Mouse (Mus musculus): Measurements from ENCODE around the gene Nos1.

Nos1 gene

GRCm38 (mm10) chr5:117894050-117894449, 113.2 kb downstream of the Nos1 start:
- DNase-seq (ENCODE audit: low read depth in 2 of 2, low spot score in 2 of 2) = no peak

- DNase-seq (ENCODE audit: low read depth in 2 of 2, low spot score in 2 of 2) = no peak
Measured at GRCm38 (mm10) chr5:117898055-117898806, 117.4 kb downstream of the Nos1 start.

DNA sequence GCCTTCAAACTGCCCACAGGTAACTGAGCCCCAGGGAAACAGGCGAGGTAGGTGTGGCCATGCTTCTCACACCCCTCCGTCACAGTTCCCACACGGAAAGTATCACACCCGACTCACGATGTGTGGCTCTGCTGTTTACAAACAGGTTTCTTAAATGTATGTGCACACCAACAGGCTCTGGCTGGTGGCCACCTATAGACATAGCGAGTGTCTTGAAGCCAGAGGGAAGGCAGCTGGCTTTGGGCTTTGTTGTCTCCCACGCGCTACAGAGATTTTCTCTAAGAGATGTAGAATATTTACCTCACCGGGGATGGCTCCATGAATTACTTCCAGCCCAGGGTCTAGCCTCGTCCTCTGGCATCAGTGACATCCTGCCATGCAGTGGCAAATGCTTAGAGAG, 118.5 kb downstream of the Nos1 start:
- no peak for DNase-seq (ENCODE audit: low read depth in 2 of 2, low spot score in 2 of 2)

DNA sequence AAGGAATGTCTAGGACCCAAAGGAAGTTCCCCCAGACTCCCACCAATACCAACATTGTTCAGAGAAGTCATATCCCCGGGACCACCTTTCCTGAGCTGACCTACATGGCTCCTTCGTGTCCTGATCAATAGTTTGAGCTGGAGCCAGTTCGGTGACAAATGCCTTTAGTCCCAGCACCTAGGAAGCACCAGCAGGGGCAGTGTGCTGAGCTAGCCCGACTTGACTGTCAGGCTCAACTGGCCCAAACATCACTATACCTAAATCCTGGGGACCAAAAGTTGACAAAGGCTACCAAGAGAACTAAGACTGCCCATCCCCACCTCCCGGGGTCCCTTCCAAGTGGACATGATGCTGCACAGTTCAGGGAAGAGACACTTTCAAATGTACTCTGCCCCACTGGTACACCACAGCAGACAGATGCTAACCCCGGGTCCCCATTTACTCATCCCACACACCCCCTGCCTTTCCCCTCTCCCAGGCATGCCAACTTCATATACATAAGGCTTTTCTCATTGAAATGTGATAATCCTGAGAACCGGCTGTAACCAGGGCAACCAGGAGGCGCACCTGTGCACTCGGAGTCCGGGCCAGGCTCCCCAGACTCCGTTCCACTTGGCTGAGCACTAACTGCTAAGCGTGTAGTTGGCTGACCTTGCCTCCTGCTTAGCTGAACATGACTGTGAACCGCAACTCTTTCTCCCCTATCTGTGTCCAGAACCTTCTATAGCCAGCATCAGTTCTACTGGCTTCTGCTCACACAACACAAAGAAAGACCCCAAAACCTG, 120.3 kb downstream of the Nos1 start:
- no peak for DNase-seq (ENCODE audit: low read depth in 2 of 2, low spot score in 2 of 2)

- DNase-seq (ENCODE audit: low read depth in 2 of 2, low spot score in 2 of 2) = no peak
Measured at GRCm38 (mm10) chr5:117903534-117903933, 122.7 kb downstream of the Nos1 start.

DNA sequence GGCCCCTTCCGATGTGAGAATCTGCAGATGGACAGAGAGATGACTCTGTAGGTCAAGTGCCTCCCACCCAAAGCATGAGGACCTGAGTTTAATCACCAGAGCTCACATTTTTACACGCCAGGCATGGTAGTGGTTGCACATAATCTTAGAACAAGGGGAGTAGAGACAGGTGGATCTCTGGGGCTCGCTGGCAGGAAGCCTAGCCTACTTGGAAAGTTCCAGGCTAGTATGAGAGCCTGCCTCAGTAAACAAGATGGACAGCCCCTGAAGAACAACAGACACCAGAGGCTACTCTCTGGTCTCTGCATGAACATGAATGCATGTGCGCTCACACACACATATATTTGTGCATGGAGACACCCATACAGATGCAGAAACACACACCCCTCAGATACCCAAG, 124.9 kb downstream of the Nos1 start:
- DNase-seq (ENCODE audit: low read depth in 2 of 2, low spot score in 2 of 2) = no peak

GRCm38 (mm10) chr5:117909524-117909923, 128.7 kb downstream of the Nos1 start:
- DNase-seq (ENCODE audit: low read depth in 2 of 2, low spot score in 2 of 2) = no peak

DNA sequence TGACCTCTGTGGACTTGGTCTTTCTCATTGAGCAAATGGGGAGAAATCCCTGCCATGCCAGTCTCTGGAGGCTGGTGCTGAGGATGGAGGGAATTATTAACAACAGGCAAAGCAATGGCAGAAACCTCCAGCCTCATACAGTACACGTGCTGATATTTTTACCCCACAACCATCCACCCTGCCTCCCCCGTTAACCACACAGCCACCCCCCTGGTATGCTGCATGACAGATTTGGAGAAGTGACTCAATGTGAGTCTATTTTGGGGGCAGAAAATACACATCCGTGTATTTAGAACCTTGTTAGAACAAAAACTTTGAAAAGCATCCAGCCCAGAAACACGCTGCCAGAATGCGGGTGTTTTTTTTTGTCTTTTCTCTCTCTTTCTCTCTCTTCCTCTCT, 135.5 kb downstream of the Nos1 start:
- no peak for DNase-seq (ENCODE audit: low read depth in 2 of 2, low spot score in 2 of 2)

- no peak for DNase-seq (ENCODE audit: low read depth in 2 of 2, low spot score in 2 of 2)
Measured at GRCm38 (mm10) chr5:117916906-117917305, 136.1 kb downstream of the Nos1 start.

- no peak for DNase-seq (ENCODE audit: low read depth in 2 of 2, low spot score in 2 of 2)
Measured at GRCm38 (mm10) chr5:117921786-117922528, 141.1 kb downstream of the Nos1 start.

GRCm38 (mm10) chr5:117923688-117924087, 142.9 kb downstream of the Nos1 start:
- DNase-seq (ENCODE audit: low read depth in 2 of 2, low spot score in 2 of 2) = no peak

- no peak for DNase-seq (ENCODE audit: low read depth in 2 of 2, low spot score in 2 of 2)
Measured at GRCm38 (mm10) chr5:117928553-117928952, 147.7 kb downstream of the Nos1 start.

- DNase-seq (ENCODE audit: low read depth in 2 of 2, low spot score in 2 of 2) = no peak
Measured at GRCm38 (mm10) chr5:117932222-117932621, 151.4 kb downstream of the Nos1 start.

- DNase-seq (ENCODE audit: low read depth in 2 of 2, low spot score in 2 of 2) = peak; percentile 63 to 64
Measured at GRCm38 (mm10) chr5:117932862-117933261, 152.0 kb downstream of the Nos1 start.

DNA sequence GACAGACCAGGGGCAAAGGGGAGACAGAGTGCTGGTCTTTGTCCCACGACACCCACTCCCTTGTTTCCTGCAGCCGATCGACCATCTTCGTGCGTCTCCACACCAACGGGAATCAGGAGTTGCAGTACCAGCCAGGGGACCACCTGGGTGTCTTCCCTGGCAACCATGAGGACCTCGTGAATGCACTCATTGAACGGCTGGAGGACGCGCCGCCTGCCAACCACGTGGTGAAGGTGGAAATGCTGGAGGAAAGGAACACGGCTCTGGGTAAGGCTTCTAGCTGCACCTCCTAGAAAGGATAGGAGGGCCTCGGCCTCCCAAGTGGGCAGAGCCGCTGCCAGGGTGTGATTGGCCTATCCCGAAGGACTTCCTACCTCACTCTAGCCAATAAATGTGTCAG, 155.5 kb downstream of the Nos1 start:
- no peak for DNase-seq (ENCODE audit: low read depth in 2 of 2, low spot score in 2 of 2)

GRCm38 (mm10) chr5:117937186-117937585, 156.4 kb downstream of the Nos1 start:
- no peak for DNase-seq (ENCODE audit: low read depth in 2 of 2, low spot score in 2 of 2)

GRCm38 (mm10) chr5:117938182-117938581, 157.3 kb downstream of the Nos1 start:
- DNase-seq (ENCODE audit: low read depth in 2 of 2, low spot score in 2 of 2) = peak; percentile 62 to 72

DNA sequence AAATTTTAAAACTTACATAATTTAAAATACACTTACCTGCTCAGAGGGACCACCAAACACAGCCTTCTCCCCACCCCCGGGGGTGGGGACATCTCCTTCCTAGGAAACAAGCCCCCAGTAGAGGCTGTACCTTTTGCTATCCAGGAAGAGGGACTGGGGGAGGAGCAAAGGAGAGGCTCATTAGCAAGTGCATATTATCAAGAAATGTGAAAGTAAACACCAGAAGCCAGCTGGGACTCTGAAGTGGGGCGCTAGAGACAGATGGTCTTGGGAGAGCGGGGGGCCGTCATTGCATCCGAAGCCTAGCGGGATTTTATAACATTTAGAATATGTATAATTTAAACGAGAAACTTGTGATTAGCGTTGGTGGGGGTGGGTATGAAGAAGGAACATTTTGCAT, 158.6 kb downstream of the Nos1 start:
- DNase-seq (ENCODE audit: low read depth in 2 of 2, low spot score in 2 of 2) = no peak

GRCm38 (mm10) chr5:117941552-117941951, 160.7 kb downstream of the Nos1 start:
- no peak for DNase-seq (ENCODE audit: low read depth in 2 of 2, low spot score in 2 of 2)

GRCm38 (mm10) chr5:117946605-117947004, 165.8 kb downstream of the Nos1 start:
- peak; percentile 39 to 51 for DNase-seq (ENCODE audit: low read depth in 2 of 2, low spot score in 2 of 2)

DNA sequence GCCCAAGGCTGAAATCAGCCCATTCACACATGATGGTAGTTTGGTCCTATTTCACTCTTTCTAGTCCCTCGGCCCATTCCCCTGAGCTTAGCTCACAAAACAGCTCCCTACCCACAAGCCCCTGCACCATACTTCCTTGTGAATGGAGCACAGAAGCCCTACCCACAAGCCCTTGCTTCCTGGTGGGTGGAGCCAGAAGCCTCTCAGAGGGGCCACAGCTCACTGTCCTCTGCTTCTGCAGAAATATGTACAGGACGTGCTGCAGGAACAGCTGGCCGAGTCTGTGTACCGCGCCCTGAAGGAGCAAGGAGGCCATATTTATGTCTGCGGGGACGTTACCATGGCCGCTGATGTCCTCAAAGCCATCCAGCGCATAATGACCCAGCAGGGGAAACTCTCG, 168.6 kb downstream of the Nos1 start:
- no peak for DNase-seq (ENCODE audit: low read depth in 2 of 2, low spot score in 2 of 2)

DNA sequence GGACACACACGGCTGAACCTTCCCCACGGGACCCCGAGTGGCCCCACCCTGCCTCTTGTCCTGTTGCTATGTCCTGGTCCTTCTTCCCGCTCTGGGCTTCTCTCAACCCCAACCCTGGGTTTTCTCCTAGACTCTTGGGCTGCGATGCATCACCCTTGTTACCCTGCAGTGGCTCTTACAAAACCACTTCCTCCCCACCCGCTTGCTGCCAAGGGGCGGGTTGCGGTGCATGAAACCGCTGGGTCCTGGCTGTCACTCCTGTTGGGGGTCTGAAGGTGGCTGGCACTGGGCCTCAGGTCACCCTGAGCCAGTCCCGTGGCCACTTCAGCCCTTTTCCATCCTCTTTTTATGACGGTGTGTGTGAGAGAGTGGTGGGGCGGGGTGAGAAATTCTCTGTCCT, 173.1 kb downstream of the Nos1 start:
- DNase-seq (ENCODE audit: low read depth in 2 of 2, low spot score in 2 of 2) = peak in 1 of 2 experiments; percentile 18
